Mouse (Mus musculus) cerebellum, adult 2 months (tissue): ENCODE measurements around the gene Rasal1.

Source experiments
- CTCF ChIP-seq: fragments of 200-500 bp; IDR thresholded peaks from 2 replicates; pipeline ENCODE4 v1.5.1; 2011; ENCODE audit warnings: low read depth, mild to moderate bottlenecking, control low read depth, low read length, moderate library complexity, borderline replicate concordance; ENCODE audit not compliant: insufficient read depth
- POLR2A ChIP-seq: fragments of 200-500 bp; IDR thresholded peaks from 2 replicates; pipeline ENCODE4 v1.6.1; 2011; ENCODE audit warnings: low read length, control low read depth, borderline replicate concordance; ENCODE audit not compliant: insufficient read depth

DNA sequence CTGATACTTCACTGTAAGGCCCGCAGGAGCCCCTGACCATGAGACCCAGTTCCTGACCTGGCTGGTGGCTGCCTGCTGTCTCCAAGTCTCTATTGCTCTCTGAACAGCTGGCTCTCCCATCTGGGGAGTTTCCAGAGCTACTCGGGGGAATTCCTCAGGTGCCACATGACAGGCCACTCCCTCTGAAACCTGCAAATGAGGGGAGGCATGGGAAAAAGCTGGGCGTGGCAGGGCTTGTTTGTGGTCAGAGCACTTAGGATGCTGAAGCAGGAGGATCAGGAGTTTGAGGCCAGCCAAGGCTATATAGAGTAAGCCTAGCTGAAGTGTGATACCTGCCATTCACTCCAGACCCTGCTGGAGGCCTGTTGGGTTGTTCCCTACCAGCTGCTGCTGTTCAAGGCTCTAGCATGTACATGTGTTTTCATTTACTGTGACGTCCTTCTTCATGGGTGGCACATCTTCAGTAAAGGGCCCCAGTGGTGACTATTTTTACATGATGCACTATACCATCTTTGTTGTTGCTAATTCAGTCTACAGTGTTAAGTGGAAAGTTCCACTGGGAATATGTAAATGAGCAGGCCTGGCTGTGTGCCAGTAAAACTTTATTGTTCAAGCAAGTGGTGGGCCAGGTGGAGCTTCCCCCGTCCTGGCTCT lies 26.3 kb upstream of the Rasal1 start:
- TF ChIP-seq CTCF (no peak), POLR2A (no peak)
